Mouse (Mus musculus) CD4-positive helper T cell, adult 2 months (primary cell): ENCODE results near the gene Nradd.
A peak's percentile ranks its signal among the peaks of the same experiment; 100 is the strongest.

Experiments
- DNase-seq: peaks from one replicate; pipeline ENCODE4 v3.0.0-alpha.2; 2012; ENCODE audit warnings: low read depth, missing footprints, low spot score

Gene Nradd

DNA sequence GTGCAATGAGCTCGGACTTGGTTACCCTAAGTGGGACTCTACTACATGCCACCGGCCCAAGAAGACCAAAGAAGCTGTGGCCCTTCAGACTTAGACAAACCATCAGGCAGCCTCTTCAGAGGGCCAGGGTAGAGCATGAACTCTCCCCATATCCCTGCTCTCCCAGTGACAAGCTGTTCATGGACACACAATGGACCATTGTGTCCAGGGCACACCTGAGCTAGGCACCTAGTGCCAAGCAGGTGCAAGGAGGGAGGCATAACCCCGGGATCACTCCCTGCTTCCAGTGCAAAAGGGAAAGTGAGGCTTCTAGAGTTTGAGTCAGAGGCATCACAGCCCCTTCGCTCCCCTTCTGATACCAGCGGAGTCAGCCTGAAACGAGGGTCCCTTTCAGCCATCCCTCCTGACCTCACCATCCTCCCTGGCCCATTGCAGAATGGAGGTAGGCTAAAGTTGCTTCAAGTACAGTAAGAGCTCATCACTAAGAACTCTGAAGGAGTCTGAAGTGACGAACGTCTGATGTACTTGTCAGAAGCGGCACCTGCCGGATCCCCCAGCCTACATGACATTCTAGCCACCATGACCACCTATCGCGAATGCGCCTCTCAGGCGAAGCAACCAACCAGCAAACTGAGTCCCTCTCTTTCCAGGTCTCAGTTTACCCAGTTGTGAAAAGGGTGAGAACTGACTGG, 28.9 kb upstream of the Nradd start:
- peak; percentile 45 for DNase-seq

DNA sequence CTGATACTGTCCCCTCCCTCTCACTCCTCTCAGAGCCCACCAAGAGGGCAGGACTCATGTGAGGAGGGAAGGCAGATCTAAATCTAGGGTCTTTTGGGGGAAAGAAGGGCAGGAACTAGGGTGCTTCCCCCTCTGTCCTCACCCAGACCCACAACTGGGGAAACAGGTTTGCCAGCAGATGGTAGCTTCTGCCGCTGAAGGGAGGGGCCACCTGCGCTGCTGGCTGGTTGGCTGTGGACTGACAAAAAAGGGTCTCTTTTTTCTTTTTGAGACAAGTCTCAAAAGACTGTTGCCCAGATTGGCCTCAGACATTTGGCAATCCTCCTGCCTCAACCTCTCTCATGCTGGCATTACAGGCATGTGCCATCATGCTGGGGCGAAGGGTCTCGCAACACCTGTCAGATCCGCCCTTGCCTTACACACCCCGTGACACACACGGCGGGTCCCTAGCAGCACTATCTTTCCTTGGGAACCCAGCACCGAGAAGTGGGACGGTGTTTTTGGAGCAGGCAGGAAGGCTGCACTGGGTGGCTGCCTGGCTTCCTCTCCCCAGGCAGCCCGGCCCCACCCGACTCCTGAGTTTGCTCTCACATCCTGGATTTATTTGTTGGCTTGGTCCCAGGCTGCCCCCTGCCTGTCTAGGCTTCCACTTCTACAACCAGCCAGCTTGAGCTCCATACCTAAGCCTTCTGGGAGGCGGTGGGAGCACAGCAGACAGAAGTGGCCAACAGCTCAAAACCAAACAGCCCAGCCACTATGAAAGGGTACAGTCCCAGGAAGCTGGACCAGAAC, 27.9 kb upstream of the Nradd start:
- DNase-seq, result peak; percentile 57

DNA sequence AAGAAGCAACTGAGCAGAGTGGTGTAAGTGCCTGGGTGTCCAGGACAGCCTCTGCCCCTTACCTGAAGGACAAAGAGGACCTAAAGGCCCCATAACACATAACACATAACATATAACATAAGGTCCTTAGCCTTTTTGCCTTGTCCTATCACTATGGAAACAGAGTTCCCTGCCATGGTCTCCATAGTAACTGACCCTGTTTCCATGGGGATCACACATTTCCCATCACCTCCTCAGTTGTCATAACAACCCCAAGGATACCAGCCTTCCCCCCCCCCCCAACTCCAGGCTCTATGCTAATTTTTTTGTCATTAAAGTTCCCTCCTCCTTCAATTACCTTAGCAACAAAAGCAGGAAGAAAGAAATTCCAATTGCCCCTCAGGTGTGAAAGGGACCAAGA, 25.5 kb upstream of the Nradd start:
- DNase-seq, result no peak

DNA sequence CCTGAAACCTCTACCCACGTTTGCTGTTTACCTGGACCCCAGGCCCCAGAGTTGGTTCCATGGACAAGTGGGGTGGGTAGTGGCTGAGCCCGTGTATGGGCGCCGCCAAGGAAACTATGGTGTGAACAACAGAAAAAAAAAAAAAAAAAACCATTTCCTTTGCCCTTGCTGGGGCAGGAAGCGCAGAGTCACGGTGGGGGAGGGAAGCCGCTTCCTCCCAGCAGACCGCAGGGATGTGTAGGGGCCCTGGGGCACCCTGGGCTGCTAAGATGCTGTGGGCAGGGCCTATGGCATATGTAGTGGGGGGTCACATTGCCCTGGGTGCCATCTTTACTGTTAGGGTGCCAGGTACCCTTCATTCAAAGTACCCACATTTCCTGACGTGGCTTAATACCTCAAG, 21.0 kb upstream of the Nradd start:
- peak; percentile 90 for DNase-seq

DNA sequence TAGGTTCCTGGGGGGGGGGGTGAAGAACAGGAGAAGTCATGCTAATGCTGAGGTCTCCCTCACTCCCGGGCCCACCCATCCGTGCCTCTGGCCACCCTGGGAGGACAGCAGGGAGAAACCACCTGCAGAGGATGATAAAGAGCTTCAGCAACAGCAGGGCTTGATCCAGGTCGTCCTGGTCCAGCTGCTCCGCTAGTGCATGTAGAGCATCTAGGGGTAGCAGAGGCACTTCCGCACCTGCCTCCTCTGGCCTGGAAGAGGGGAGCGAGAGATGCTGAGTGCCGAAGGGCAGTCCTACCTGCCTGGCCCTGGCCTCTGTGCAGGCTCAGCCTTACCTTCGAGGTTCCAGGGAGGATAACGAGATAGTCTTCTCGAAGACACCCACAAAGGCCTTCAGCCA, 20.0 kb upstream of the Nradd start:
- DNase-seq, result no peak

DNA sequence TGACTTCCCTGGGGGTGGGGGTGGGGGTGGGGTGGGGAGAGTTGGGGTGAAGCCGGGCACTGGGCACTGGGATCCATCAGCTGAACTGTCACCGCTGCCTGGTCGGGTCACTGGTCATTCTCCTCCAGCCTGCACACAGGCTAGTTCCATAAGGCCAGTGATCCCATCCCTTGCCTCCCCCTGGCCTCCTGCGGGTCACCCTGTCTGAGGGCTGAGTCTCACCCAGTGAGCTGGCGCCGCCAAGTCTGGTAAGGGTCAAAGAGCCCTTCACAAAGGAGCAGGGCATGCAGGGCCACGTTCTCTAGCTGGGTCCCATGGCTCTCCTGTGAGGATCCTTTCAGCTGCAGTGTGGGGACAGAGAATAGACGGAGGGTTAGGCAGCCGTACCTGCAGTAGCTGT, 19.5 kb upstream of the Nradd start:
- DNase-seq, result no peak

DNA sequence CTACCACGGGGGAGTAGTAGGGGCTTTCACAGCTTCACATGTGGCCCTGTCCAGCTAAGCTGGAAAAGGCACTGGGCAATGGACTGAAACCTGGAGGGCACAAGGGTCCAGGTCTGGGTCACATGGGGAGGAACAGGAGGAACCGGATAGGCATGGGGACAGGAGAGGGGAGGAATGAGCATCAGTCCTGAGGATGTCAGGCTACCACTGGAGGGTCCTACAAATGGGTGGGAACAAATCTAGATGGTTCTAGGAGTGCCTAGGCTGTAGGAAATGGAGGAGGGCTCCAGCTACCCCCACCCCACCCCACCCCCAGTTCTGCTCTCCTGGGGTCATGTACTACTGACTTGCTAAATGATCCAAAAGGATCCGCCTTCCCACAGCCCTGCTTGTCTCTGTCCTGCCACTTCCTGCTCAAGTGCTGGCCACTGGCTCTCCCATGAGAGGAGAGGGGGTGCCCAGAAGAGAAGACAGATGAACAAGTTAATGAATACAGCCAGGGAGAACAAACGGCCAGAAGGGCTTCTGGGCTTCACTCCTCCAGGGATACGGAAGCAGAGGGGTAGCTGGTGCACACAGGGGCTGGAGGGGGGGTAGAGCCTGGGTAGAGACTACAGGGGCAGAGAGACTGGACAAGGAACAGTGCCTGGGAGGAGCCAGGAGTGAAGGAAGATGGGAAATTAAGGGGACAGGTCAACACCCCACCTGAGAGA, 18.7 kb upstream of the Nradd start:
- DNase-seq, result no peak

DNA sequence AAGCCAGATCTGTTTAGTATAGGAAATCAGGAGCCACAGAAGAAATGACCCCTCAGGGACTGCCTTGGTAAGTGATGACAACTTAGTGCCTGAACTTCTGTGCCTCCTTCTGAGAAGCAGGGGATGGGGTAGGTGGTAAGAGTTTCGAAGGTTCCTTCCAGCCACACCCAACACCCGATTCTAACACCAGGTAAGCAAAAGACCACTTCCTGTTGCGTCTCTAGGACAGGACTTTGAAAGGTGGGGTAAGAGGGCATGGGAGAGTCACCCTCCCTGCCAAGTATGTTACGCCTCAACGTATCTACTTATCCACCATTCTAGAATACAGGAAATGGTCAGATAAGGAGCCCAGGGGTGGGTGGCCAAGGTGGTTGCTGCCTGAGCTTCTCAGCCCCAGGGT, 16.8 kb upstream of the Nradd start:
- peak; percentile 48 for DNase-seq

DNA sequence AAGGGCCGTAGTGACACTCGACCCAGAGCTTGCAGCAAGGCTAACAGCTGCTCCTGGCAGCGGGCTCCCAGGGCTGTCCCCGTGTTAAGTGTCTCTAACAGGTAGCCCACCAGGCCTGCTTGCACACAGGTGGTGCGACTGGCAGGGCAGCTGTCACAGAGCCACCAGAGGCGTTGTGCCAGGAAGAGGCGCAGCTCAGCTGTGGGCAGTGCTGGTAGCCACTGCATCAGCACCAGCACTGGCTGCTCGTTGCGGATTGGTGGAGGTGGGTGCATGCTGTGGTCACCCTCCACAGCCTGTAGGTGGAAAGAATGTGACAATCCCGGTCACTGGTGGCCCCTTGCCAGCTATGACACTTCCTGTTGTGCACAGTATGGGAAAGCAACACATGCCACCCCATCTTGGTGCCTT, 14.4 kb upstream of the Nradd start:
- DNase-seq, result no peak

DNA sequence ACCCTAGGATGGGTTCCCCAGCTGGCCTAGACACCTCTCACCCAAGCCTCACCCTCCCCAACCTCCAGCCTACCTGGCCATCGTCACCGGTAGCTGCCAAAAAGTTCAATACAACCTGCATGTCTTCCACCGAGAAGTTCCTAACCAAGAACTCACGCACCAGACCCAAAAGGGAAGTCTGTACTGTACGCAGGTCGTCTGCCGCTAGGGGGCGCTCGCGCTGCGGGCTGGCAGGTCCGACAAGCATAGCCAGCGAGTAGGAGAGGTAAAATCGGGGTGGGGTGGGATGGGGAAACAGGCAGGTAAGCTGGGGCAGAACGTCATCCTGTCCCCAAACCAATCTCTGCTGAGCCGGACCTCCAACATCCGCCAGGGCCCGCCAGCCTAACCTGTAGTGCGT, 11.0 kb upstream of the Nradd start:
- DNase-seq, result peak; percentile 84

DNA sequence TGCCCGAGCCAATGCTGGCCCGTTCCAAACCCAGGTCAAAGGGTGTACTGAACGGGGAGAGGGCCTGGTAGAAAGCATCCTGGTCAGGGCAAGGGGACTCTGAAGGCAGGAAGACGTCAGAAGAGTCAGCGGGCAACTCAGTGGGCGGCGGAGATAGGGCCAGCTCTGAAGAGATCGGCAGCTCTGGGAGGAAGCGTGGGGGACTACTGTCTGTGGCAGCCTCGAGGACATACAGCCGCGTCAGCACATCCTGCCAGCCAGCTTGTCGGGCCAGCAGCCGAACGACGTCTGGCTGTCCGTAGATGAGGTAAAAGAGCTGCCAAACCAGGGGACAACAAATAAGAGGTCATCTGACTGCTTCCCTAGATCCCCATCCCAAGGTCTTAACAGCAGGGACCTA, 9.6 kb upstream of the Nradd start:
- DNase-seq, result no peak

DNA sequence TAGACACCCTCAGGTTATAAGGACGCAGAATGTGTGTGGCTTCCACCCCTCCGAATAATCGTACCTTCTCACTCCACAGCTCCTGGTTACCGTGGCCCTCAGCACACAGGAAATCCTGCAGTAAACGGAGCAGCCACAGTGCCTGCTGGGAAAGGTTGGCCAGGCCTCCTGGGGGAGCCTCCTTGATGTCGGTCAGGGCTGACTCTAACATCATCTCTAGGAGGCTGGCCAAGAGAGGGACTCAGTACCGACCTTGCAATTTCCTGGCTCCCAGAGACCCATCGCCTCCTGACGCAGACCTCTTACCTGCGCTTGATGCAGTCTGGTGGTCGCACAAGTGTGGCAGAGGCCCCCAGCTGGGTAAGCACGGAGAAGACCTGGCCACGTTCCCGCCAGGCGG, 8.4 kb upstream of the Nradd start:
- no peak for DNase-seq

DNA sequence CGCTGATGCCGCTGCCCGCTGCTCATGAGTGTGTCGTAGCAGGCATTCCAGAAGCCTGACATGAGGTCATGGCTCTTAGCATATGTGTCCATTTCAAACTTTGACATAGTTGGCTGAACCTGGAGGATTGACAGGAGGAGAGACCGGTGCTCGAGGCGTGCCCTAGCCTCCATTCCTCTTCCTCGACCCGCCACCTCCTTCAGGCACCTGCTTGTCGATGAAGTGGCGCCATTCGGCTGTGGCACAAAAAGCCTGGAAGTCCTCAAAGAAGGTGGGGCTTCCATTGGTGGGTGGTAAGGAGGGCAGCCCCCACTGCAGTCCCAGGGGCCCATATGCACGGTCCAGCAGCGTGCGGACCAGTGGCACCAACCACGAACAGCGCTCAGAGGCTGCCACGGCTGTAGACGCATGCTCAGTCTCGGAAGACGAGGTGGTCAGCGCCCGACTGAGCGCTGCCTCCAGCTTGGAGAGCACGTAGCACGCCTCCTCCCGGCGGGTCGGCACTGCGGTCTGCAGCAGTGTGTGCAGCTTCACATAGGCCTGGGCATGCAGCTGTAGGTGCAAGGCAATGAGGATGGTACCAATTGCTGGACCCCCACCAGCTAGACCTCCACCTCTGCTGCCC, 7.5 kb upstream of the Nradd start:
- DNase-seq, result no peak

DNA sequence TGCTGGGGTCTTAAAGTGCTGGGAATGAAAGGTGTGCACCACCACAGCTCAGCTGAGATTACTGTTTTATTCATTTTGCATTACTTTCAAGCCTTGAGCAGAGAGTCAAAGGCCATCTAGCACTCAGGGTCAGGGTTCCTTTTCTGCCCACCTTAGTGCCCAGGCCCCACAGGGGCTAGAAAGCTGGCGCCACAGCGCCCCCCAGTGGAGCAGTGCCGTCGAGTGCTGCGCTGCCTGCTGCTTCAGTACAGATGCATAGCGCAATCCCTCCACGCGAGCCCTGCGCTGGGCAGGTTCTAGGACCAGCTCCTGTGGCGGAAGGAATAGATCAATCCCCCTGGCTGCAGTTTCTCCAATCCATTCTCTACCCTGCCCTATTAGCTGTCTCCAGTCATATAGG, 6.9 kb upstream of the Nradd start:
- DNase-seq, result peak; percentile 42

DNA sequence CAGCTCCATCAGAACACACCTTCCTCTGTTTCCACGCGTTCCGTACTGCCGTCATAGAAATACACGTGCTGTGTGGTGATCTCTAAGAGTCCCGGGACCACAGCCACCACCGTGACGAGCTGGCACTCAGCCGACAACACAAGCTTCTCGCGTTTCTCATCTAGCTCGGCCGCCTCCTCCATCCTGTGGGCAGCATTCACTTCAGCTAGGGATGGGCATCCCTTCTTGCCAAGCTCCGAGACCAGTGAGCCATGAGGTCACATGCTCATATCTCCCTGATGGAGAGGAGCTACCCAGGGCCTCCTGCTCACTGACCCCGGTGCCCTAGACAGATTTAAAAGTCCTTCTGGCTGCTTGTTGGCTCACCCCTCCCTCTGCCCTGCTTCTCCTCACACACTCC, 5.9 kb upstream of the Nradd start:
- no peak for DNase-seq

DNA sequence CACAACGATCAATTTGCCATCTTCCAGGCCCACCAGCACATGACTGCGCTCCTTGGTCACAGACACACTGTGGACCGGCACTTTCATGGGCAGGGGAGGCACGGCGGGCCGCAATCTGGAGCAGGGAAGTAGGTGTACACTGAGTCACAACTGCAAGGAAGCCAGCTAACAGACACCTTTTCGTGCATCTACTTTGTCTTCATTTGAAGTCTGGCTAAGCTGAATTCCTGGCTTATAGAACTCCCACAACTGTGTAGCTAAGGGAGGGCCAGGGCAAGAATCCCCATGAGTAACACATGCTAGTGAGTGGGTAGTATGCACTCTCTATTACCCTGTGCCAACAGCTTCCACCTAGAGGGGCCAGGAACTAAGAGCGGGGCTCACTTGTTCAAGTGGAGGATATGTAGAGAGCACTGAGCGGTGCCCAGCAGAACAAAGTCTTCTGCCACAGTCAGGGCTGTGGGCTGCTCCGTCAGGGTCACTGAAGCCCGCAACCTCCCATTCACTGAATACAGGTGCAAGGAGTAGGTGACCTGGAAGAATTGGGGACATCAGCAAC, 1.2 kb upstream of the Nradd start:
- DNase-seq, result no peak

DNA sequence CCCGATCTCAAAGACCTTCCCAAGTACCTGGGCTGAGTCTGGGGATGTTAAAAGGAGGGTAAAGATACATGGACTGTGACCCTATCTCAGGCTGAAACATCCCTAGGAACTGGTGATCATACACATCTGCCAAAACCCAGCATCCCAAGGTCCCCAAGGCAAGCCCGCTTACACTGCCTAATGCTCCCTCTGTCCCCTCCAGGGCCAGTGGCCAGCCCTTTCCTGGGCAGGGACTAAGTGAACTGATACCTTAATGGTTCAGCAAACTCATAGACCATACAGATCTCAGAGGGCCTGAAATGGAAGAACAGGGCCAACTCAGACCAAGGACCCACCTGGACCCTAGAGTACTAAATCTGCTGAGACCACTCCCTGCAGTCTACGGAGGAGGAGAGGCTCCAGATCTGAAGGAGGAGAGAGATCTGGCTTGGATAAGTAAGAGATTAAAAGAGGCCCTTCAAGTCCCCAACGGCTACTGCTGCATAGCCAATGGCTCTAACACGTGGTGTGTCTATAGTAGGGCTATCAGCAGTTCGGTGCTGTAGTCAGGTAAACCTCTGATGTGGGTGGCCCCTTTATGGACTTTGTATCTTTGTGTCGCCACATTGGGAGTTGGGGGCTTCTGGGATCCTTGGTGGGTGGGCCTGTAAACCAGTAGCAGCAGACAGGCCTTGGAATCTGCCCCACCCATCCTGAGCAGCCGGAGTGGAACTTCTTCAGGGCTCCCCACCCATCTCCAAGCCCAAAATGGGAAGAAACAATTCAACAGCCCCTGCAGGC, 646 bp downstream of the Nradd start:
- no peak for DNase-seq

DNA sequence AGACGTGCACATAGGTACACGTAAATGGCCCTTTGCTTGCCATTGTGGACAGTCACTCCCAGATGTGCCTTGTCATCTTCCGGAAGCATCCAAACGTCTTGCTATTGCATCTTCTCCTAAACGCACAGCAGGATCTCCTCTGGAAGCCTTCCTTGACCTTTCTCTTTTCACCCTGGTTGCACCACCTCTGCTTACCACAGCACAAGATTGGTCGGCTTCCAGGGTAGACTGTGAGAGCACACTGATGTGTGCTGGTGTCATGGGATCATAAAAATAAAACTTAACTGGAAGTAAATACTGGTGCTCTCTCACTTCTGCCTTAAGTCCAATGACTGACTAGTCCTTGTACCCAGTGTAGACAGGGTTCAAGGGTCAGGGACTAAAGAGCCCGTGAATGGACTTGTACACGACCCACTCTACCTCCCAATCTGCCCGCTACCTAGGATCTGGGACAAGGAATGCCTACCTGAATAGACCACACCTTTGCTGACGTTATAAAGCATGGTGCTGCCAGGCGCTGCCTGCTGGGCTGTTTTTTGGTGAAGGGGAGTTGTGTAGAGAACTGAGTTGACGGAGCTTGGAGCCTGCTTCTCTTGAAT, 1.5 kb downstream of the Nradd start:
- DNase-seq, result no peak

DNA sequence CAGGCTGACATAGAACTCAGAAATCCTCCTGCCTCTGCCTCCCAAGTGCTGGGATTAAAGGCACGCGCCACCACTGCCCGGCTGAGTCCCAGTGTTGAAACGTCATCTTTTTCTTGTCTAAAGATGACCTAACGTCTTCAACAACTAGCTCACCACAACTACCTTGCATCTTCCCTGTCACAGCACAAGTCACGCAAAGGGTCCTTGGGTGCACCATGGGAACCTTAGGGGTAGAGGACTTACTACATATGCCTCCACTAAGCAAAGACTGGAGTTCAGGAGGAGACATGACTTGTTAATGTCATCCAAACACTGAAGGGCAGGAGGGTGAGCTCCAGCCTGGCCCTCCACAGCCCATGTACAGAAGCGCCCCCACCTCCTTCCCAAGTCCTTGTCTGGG, 3.6 kb downstream of the Nradd start:
- DNase-seq, result no peak

DNA sequence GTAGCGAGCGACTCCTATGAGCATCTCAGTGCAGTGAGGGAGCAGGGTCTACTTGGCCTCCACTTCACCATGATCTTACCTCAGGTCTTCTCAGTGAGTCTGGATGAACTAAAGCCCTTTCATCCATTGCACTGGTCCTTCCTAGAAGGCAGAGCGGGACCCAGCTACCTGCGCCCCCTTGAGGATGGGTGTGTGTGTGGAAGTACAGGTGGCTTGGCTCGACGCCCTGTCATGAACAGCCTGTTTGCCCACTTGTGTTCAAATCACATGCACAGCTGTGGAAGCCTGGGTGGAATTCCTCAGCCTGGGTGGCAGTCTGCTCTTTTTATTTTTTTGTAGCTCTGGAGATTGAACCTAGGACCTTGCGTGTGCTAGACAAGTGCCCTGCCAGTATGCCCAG, 4.1 kb downstream of the Nradd start:
- DNase-seq, result no peak

DNA sequence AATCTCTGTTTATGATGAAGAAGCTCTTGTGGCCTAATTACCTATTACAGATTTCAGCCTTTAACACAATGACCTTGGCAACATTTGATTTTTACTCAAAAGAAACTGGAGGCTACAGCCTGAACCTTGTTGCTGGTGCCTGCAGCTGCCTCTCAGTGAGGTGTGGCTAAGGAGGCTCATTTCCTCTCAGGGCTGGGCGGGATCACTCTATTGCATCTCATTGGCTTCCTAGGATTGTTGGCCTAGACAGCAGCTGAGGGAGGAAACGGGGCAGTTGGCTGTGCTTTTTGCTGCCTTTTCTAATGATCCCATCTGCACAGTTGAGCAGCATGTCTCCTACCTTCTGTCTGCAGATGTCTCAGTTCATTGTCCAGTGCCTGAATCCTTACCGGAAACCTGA, 7.2 kb downstream of the Nradd start:
- DNase-seq, result no peak
